Mouse (Mus musculus): ENCODE data around the gene C1galt1. TPM values are rescaled to one million over a fixed set of nuclear protein-coding genes. Genes with fewer than 3 reads are reported as not detected.

The C1galt1 gene
- 10 to 100 TPM; 12.4 to 13.7 TPM for total RNA-seq (2021)
- long read RNA-seq, experiment 1, full-length matches to known transcripts = 14 of 14 reads
- long read RNA-seq, experiment 1, partial matches to known transcripts = 0 of 14 reads
- long read RNA-seq, experiment 1, other reads (novel, unspliced or antisense) = 0 of 14 reads
- long read RNA-seq, experiment 2, full-length matches to known transcripts = 7 of 8 reads
- long read RNA-seq, experiment 2, partial matches to known transcripts = 0 of 8 reads
- long read RNA-seq, experiment 2, other reads (novel, unspliced or antisense) = 1 of 8 reads

DNA sequence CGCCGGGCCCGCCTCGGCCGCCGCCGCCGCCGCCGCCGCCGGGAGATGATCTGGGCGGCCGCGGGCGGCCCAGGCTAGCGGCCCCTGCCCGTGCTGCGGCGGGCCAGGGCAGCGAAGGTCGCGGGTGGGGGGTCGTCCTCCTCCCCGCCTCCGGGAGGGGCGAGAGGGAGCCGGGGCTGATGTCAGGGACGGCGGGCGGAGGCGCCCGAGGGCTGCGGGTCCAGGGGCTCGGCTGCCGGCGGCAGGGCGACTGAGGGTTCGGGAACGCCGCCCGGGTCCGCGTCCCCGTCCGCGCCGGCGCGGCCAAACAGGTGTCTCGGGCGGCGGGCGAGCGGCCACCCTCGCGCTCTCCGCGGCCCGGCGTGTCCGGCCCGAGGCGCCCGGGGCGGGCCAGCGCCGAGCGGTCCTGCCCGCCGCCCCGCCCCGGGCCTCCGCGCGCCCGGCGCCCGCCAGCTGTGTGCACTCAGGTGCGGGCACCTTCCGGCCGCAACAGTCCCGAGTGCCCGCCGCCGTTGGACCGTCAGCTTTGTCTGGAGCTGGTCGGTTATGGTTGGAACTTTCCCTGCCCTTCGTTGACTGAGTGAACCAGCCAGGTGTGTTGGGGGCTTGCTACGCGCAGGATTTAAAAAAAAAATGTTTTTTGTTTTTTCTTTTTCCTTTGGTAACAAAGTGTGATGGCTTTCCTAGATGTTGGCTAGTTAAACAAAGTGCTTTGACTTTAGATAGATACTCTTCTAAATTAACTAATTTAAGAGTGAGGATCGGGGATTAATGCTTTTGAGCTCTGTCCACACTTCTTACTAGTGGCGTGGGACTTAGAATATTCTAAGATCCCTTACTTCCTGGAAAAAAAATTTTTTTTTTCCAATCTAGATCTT lies at the start of gene C1galt1:
C1galt1 (plus strand) TSS at position 41 of the 878 bp plus-strand sequence.
- Histone ChIP-seq H3K27ac (peak within 1 kb of the TSS; percentile 88), H3K4me3 (peak within 1 kb of the TSS; percentile 72)
- TF ChIP-seq CTCF (IDR thresholded peaks at IDR 0.05) = no peak
- DNase-seq (ENCODE audit: extremely low spot score in 1 of 2, low spot score in 2 of 2) = peak in 1 of 2 experiments; percentile 24
- intact Hi-C loops (cut with DNase I) = no loop called here

DNA sequence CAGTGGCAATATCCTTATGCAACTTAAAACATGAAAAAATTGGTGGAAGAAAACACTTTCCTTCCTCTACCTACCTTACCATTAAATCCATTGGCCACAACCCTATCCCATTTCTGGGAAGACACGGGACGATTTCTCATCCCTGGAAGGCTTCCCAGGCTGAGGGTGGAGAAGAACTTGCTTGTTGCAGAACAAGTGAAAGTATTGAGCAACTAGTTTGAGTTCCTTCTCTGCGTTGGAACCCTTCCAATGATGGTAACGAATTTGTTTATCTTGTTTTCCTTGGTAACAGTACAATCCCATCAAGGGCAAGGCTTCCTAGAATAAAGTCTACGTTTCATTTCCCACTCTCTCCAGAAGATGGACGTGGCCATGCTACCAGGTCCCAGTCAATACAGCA lies 44.7 kb upstream of the C1galt1 start:
- DNase-seq (ENCODE audit: extremely low spot score in 1 of 2, low spot score in 2 of 2) = no peak
- Histone ChIP-seq H3K27ac (no peak overlapping the region), H3K4me3 (no peak overlapping the region)
- intact Hi-C loops (cut with DNase I) = no loop called here
- no peak for TF ChIP-seq CTCF (IDR thresholded peaks at IDR 0.05)

DNA sequence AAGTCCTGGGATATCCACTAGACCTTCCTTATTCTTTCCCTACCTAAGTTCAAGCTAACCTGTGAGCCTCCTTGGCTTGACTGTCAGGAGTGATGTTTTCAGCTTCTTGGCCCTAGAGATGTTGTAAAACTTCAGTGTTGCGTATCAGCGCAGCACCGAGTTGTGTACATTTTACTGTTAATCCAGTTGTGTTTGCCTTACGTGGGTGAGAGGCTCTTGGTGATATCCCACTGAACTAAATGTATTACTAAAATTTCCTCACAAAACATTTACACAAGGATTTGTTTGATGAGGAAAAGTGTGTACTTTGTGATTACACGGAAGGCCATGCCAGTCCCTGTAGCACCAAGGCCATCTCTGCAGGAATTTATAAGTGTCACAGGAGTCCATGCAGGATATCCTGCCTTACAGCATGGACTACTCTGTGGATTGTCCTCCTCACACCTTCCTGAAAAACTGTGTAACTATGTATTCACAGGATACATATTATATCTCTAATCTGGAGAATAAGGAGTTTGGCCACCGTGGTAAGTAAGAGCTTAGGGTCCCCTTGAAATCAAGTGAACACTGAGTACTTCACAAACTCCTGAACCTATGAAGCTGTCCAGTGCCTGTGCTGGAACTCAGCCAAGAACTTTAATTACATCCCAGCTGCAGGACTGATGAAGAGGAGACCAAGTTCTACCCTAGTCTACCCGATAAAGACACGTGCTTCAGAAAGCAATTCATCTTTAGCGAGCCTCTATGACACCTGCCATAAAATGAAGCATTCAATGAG lies 40.7 kb upstream of the C1galt1 start:
- no peak for DNase-seq (ENCODE audit: extremely low spot score in 1 of 2, low spot score in 2 of 2)
- no peak overlapping the region for H3K27ac ChIP-seq
- TF ChIP-seq CTCF (IDR thresholded peaks at IDR 0.05) = no peak
- intact Hi-C loops (cut with DNase I) = no loop called here
- H3K4me3 ChIP-seq = no peak overlapping the region

DNA sequence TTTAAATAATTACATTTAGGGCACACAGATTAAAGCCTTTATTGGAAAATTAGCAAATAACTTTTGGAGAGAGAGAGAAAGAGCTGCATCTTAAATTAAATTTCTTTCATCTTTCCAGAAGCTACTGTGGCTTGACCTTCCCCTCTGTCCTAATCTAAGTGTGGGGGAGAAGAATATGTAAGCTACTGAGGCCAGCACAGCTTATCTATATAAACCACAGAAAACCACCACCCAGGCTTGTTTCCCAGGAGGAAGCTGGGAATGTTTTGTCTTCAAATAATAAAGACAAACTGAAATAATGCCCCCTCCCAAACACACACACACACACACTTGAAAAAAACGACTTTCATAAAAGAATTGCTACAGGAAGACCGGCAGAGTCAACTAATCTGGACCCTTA lies 30.5 kb upstream of the C1galt1 start:
- TF ChIP-seq CTCF (IDR thresholded peaks at IDR 0.05) = no peak
- Histone ChIP-seq H3K27ac (no peak overlapping the region), H3K4me3 (no peak overlapping the region)
- intact Hi-C loops (cut with DNase I) = no loop called here
- no peak for DNase-seq (ENCODE audit: extremely low spot score in 1 of 2, low spot score in 2 of 2)

DNA sequence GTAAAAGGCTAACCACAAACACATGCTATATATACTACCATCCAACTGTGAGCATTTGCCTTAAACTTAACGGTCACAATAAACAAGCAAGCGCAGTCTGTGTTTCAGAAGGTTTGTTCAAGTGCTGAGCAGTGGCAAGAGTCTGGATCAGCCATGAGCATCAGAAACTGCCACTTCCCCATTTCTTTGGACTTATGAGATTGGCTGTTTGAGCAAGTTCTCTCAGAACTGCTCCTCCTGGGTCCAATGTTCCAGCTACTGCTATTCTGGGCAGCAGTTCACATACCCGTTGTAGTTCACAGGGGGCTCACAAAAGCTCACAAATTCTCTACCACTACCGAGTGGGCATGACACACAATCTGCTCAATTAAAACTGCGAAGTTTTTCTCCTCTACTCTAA lies 28.4 kb upstream of the C1galt1 start:
- no peak for TF ChIP-seq CTCF (IDR thresholded peaks at IDR 0.05)
- intact Hi-C loops (cut with DNase I) = no loop called here
- no peak overlapping the region for H3K4me3 ChIP-seq
- DNase-seq (ENCODE audit: extremely low spot score in 1 of 2, low spot score in 2 of 2) = no peak
- no peak overlapping the region for H3K27ac ChIP-seq

DNA sequence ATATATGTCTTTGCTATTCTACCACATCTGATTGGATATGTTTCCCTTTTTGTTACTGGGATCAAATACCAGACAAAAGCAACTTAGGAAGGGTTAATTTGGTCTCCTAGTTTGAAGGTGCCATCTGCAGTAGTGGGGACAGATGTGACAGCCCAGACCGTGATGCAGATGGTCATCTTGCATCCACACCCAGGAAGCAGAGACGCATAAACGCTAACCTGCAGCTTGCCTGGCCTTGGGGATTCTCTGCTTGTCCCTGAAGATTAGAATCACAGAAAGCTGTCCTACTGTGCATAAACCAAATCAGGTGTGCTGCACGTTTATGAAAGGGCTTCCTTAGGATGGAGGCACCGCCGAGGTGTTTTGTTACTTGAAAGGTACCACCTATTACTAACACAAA lies 22.0 kb upstream of the C1galt1 start:
- intact Hi-C loops (cut with DNase I) = no loop called here
- no peak for TF ChIP-seq CTCF (IDR thresholded peaks at IDR 0.05)
- Histone ChIP-seq H3K27ac (no peak overlapping the region), H3K4me3 (no peak overlapping the region)
- no peak for DNase-seq (ENCODE audit: extremely low spot score in 1 of 2, low spot score in 2 of 2)

DNA sequence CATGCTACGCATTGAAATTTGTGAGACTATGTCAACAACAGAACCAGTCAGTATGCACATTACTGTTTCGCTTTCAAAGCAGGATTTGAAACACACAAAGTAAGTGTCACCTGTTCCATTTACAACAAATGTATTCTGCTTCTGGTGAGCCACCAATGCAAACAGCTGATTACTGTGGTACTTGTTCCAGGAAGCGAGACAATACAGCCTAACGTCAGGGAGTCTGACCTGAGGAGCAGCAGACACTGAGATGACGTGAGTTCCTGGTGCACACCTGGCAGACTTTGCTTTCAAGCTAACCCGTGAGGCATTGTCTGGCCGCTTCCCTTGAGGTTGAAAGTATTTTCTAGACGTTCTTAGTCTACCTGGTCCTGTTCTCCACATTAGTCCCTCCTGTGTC lies 13.8 kb upstream of the C1galt1 start:
- no peak for TF ChIP-seq CTCF (IDR thresholded peaks at IDR 0.05)
- H3K4me3 ChIP-seq = no peak overlapping the region
- no peak for DNase-seq (ENCODE audit: extremely low spot score in 1 of 2, low spot score in 2 of 2)
- H3K27ac ChIP-seq = no peak overlapping the region
- intact Hi-C loops (cut with DNase I) = no loop called here

DNA sequence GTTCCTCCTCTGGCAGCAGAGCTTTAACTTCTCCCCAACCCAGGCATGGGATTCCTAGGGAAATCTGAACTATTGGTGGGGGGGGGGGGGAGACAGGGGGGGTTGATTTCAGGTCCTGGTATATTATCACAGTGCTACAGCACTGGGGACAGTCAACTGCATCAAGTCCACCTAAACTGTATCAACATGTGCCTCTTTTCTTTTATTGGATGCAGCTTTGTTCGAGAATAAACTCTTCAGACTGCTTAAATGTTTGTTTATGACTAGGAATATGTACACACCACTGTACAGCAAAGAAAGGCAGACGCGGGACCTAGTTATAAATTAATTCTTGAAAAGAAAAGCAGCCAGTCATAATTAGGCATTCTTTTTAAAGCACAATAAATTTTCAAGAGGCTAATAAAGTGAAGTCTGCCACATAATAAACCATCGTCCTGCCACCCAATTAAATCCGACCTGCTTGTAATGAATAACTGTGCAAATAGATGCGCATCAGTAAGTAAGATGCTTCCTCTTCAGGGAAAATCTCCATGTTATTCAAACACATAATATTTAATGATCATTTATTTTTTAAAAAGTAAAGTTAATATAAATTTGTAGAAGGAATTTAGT lies 12.0 kb upstream of the C1galt1 start:
- DNase-seq (ENCODE audit: extremely low spot score in 1 of 2, low spot score in 2 of 2) = no peak

DNA sequence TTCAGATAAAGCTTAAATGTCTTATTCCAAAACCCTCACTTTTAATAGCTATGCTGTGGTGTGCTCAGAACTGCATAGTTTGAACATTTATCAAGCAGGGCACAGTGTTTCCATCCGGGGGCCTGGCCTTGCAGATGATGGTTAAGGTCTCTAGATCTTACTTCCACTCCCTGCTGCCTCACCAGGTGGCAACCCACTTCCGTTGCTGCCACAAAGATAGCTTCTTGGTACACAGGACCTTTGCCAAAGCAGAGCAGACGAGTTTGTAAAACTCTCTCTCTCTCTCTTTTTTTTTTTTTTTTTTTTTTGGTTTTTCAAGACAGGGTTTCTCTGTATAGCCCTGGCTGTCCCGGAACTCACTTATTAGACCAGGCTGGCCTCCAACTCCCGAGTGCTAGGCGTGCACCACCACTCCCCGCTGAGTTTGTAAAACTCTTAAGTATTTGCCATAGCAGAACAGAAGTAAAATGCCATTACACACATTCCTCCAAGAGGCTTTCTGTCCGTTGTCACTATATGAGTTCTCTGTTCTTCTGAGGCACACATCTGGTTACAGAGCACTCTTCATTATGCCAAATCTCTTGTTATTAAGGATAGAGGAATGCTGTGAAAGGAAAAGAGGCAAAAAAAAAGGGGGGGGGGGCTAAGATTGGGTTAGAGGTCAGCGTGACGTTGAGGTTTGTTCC lies 773 bp upstream of the C1galt1 start:
- no peak for TF ChIP-seq CTCF (IDR thresholded peaks at IDR 0.05)
- Histone ChIP-seq H3K27ac (no peak overlapping the region), H3K4me3 (peak overlapping the region; percentile 72)
- intact Hi-C loops (cut with DNase I) = no loop called here
- DNase-seq (ENCODE audit: extremely low spot score in 1 of 2, low spot score in 2 of 2) = no peak

More for the DNA sequence above, 12.0 kb upstream of the C1galt1 start:
- TF ChIP-seq CTCF (IDR thresholded peaks at IDR 0.05) = no peak
- H3K4me3 ChIP-seq = no peak overlapping the region
- intact Hi-C loops (cut with DNase I) = no loop called here
- H3K27ac ChIP-seq = no peak overlapping the region

DNA sequence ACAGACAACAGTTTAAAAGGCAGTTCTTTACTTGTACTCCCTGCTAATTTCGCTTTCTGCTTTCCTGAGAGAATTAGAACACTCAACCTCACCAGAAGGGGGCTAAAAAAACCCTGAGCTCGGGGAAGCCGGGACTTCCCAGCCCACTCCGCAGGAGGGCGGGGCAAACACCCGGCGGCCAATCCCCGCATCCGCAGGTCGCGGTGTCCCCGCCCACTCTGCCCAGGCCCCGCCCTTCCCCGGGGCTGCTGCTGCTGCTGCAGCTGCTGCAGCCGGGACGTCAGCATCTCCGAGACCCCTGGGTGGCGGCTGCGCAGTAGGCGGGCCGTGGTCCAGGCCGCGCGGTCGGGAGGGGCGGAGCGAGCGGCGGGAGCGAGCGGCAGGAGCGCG lies 235 bp upstream of the C1galt1 start:
- peak; percentile 68 for TF ChIP-seq CTCF (IDR thresholded peaks at IDR 0.05)
- intact Hi-C loops (cut with DNase I) = no loop called here
- Histone ChIP-seq H3K27ac (no peak overlapping the region), H3K4me3 (peak overlapping the region; percentile 72)
- peak; percentile 98 for DNase-seq (ENCODE audit: extremely low spot score in 1 of 2, low spot score in 2 of 2)

DNA sequence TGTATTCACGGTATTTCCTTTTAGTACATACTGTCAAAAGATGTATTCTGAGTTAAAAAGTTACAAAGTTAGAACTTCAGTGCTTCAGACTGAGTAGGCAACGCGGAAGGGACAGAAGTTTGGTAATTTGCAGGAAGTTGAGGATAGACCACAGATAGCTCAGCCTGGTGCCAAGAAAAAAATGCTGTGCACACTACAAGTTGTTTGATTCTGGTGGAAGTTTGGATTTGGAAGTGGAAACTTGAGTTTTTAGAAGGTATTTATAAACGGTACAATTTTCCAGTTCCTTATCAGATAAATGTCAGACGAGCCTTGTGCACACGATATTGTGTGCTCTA lies 1.0 kb downstream of the C1galt1 start:
- TF ChIP-seq CTCF (IDR thresholded peaks at IDR 0.05) = no peak
- DNase-seq (ENCODE audit: extremely low spot score in 1 of 2, low spot score in 2 of 2) = no peak
- Histone ChIP-seq H3K27ac (no peak overlapping the region), H3K4me3 (peak overlapping the region; percentile 72)
- intact Hi-C loops (cut with DNase I) = no loop called here
